Mouse (Mus musculus) urinary bladder, postnatal 4 days (tissue): ENCODE measurements around the gene Fam174b.

Experiments
- DNase-seq, 2 experiments: peaks; one replicate each; pipeline ENCODE4 v3.0.0; 2021 to 2022; ENCODE audit warnings: low spot score in 2 of 2

Fam174b gene

GRCm38 (mm10) chr7:73749339-73749738 lies 9.2 kb downstream of the Fam174b start:
- DNase-seq = peak in 1 of 2 experiments; percentile 43

- DNase-seq = peak in 1 of 2 experiments; percentile 53
Observed at GRCm38 (mm10) chr7:73749983-73750382, 9.9 kb downstream of the Fam174b start.

GRCm38 (mm10) chr7:73753598-73753997 lies 13.5 kb downstream of the Fam174b start:
- DNase-seq = no peak

GRCm38 (mm10) chr7:73755377-73756110 lies 15.4 kb downstream of the Fam174b start:
- DNase-seq = no peak

- no peak for DNase-seq
Observed at GRCm38 (mm10) chr7:73761691-73762189, 21.6 kb downstream of the Fam174b start.

GRCm38 (mm10) chr7:73764679-73765078 lies 24.6 kb downstream of the Fam174b start:
- no peak for DNase-seq

GRCm38 (mm10) chr7:73765186-73765903 lies 25.2 kb downstream of the Fam174b start:
- DNase-seq = no peak

GRCm38 (mm10) chr7:73769224-73769623 lies 29.1 kb downstream of the Fam174b start:
- no peak for DNase-seq

GRCm38 (mm10) chr7:73771384-73772274 lies 31.5 kb downstream of the Fam174b start:
- DNase-seq = no peak

GRCm38 (mm10) chr7:73772275-73772765 lies 32.2 kb downstream of the Fam174b start:
- no peak for DNase-seq

GRCm38 (mm10) chr7:73774781-73775180 lies 34.7 kb downstream of the Fam174b start:
- no peak for DNase-seq

- no peak for DNase-seq
Observed at GRCm38 (mm10) chr7:73777777-73778176, 37.7 kb downstream of the Fam174b start.

- DNase-seq = no peak
Observed at GRCm38 (mm10) chr7:73784736-73785428, 44.8 kb downstream of the Fam174b start.

GRCm38 (mm10) chr7:73785815-73786214 lies 45.7 kb downstream of the Fam174b start:
- DNase-seq = no peak

- DNase-seq = no peak
Observed at GRCm38 (mm10) chr7:73787513-73787912, 47.4 kb downstream of the Fam174b start.

- DNase-seq = no peak
Observed at GRCm38 (mm10) chr7:73791096-73791495, 51.0 kb downstream of the Fam174b start.

GRCm38 (mm10) chr7:73792155-73792554 lies 52.1 kb downstream of the Fam174b start:
- DNase-seq = no peak

GRCm38 (mm10) chr7:73792641-73793040 lies 52.5 kb downstream of the Fam174b start:
- DNase-seq = no peak

- DNase-seq = no peak
Observed at GRCm38 (mm10) chr7:73809261-73809660, 69.2 kb downstream of the Fam174b start.

- no peak for DNase-seq
Observed at GRCm38 (mm10) chr7:73811439-73811838, 71.3 kb downstream of the Fam174b start.

GRCm38 (mm10) chr7:73812176-73812575 lies 72.1 kb downstream of the Fam174b start:
- no peak for DNase-seq
